Mouse (Mus musculus) gastrocnemius, adult 2 months (tissue): ENCODE results near the gene Abca1. TPM values are rescaled to one million over a fixed set of nuclear protein-coding genes. Genes with fewer than 3 reads are reported as not detected.

Source experiments
- DNase-seq: peaks from one replicate; pipeline ENCODE4 v3.0.0; 2022
- H3K27ac ChIP-seq: fragments of 200-600 bp; 2 replicates; pipeline ENCODE4 v1.8.1; 2022; ENCODE audit warnings: mild to moderate bottlenecking
- H3K4me3 ChIP-seq: fragments of 200-600 bp; 2 replicates; pipeline ENCODE4 v1.8.1; 2022; ENCODE audit warnings: mild to moderate bottlenecking, moderate library complexity
- CTCF ChIP-seq: fragments of 200-600 bp; IDR thresholded peaks from 2 replicates; pipeline ENCODE4 v1.8.1; 2022; ENCODE audit warnings: antibody characterized with exemption, mild to moderate bottlenecking, moderate library complexity
- intact Hi-C: fragments of 180-260 bp; cut with DNase I; formaldehyde crosslinking; loops from one replicate; pipeline ENCODE4 v1.15.1; 2025
- total RNA-seq, 2 experiments: library from RNA; stranded (reverse); gene quantifications; 2 replicates each; pipeline ENCODE4 v1.2.3; 2021

Gene Abca1
- total RNA-seq, 2 experiments from 2014 or later = 5.9 to 8.6 TPM

- no peak overlapping the region for H3K4me3 ChIP-seq
- no peak for DNase-seq
- H3K27ac ChIP-seq = no peak overlapping the region
- TF ChIP-seq CTCF = no peak
- intact Hi-C loops = no loop called here
Observed at GRCm38 (mm10) chr4:53130622-53131517, 28.8 kb downstream of the Abca1 start.

- Histone ChIP-seq H3K27ac (no peak overlapping the region), H3K4me3 (no peak overlapping the region)
- TF ChIP-seq CTCF = no peak
- DNase-seq = no peak
- intact Hi-C loops = no loop called here
Observed at GRCm38 (mm10) chr4:53129716-53130301, 29.9 kb downstream of the Abca1 start.

GRCm38 (mm10) chr4:53127266-53127665 is 32.4 kb downstream of the Abca1 start:
- intact Hi-C loops = no loop called here
- no peak for TF ChIP-seq CTCF
- DNase-seq = no peak
- H3K27ac ChIP-seq = peak overlapping the region; percentile 46
- H3K4me3 ChIP-seq = no peak overlapping the region

GRCm38 (mm10) chr4:53126794-53127193 is 32.9 kb downstream of the Abca1 start:
- no peak for TF ChIP-seq CTCF
- Histone ChIP-seq H3K27ac (0 out of 2 replicates have a peak overlapping the region, but pooled peaks have one; percentile 31), H3K4me3 (no peak overlapping the region)
- DNase-seq = peak; percentile 55
- intact Hi-C loops = no loop called here

GRCm38 (mm10) chr4:53124837-53125490 is 34.7 kb downstream of the Abca1 start:
- H3K27ac ChIP-seq = peak overlapping the region; percentile 75
- no peak overlapping the region; the same call in 1 of the 2 replicates for H3K4me3 ChIP-seq
- TF ChIP-seq CTCF = no peak
- intact Hi-C loops = no loop called here
- peak; percentile 33 for DNase-seq

GRCm38 (mm10) chr4:53122310-53122709 is 37.4 kb downstream of the Abca1 start:
- H3K27ac ChIP-seq = peak overlapping the region; percentile 35; the same call in 1 of the 2 replicates
- DNase-seq = peak; percentile 15
- no peak for TF ChIP-seq CTCF
- intact Hi-C loops = no loop called here
- no peak overlapping the region for H3K4me3 ChIP-seq

GRCm38 (mm10) chr4:53121516-53122227 is 38.0 kb downstream of the Abca1 start:
- H3K4me3 ChIP-seq = no peak overlapping the region
- intact Hi-C loops = no loop called here
- TF ChIP-seq CTCF = no peak
- peak overlapping the region; percentile 40 for H3K27ac ChIP-seq
- DNase-seq = peak; percentile 63

- no peak overlapping the region for H3K4me3 ChIP-seq
- intact Hi-C loops = no loop called here
- no peak for DNase-seq
- H3K27ac ChIP-seq = peak overlapping the region; percentile 40; the same call in 1 of the 2 replicates
- no peak for TF ChIP-seq CTCF
Observed at GRCm38 (mm10) chr4:53121084-53121483, 38.6 kb downstream of the Abca1 start.

GRCm38 (mm10) chr4:53120038-53120685 is 39.5 kb downstream of the Abca1 start:
- no peak for TF ChIP-seq CTCF
- peak; percentile 36 for DNase-seq
- Histone ChIP-seq H3K27ac (peak overlapping the region; percentile 40), H3K4me3 (no peak overlapping the region)
- intact Hi-C loops = no loop called here

- peak overlapping the region; percentile 46 for H3K27ac ChIP-seq
- intact Hi-C loops = loop anchor here (5.0 to 10.0 kb wide), 3 partner anchors 144 to 474 kb away; partner anchors contain the start of gene Slc44a1
Observed at GRCm38 (mm10) chr4:53118643-53119042, 41.1 kb downstream of the Abca1 start.

GRCm38 (mm10) chr4:53117610-53118009 is 42.1 kb downstream of the Abca1 start:
- peak; percentile 73 for TF ChIP-seq CTCF
- H3K4me3 ChIP-seq = no peak overlapping the region
- H3K27ac ChIP-seq = peak overlapping the region; percentile 74
- peak; percentile 53 for DNase-seq
- intact Hi-C loops = loop anchor here (2.0 to 10.0 kb wide), 5 partner anchors 41 to 475 kb away; partner anchors contain the start of genes Abca1 and Slc44a1

More at GRCm38 (mm10) chr4:53118643-53119042, 41.1 kb downstream of the Abca1 start:
- no peak for DNase-seq
- H3K4me3 ChIP-seq = no peak overlapping the region
- TF ChIP-seq CTCF = no peak

- TF ChIP-seq CTCF = no peak
- Histone ChIP-seq H3K4me3 (no peak overlapping the region), H3K27ac (peak overlapping the region; percentile 74)
- DNase-seq = no peak
- intact Hi-C loops = loop anchor here (2.0 to 10.0 kb wide), 5 partner anchors 42 to 475 kb away; partner anchors contain the start of genes Abca1 and Slc44a1
Observed at GRCm38 (mm10) chr4:53117076-53117475, 42.6 kb downstream of the Abca1 start.
